Comparison of ENCODE assay signal across 16 mouse cellular contexts in the genomic region with DNA sequence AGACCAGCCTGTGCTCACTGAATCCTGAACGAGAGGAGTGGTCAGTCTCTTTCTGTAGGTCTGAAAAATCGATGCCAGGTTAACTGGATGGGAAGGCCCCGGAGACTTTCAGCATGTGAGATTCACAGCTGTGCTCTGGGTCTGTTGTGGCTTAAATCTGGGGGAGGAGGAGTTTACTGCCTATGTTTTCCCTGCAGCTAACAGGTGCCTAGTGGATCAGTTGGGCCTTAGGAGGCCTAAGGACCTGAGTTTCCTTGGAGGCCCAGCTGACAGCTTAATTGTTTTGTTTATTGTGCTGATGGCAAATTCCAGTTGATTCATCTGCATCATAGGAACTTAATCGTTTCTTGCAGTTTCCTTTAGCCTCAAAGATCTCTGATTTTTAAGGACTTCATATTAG.
"Had no signal": no experiment of that assay in that cellular context is flagged by ENCODE, and none has a peak within 500 bp of the region (broad histone marks: within the 10 kb centered on the region; RNA-seq: fewer than 3 reads in every experiment).

No protein-coding gene starts in this region.

- H3K27ac ChIP-seq: midbrain, embryonic 10.5 days; midbrain, embryonic 12.5 days; midbrain, embryonic 15.5 days; neural tube, embryonic 12.5 days; stomach, embryonic 15.5 days; stomach, postnatal 0 days had no signal

- H3K4me2 ChIP-seq: lung, embryonic 15.5 days; midbrain, embryonic 12.5 days; midbrain, embryonic 15.5 days; neural tube, embryonic 12.5 days; stomach, embryonic 15.5 days had no signal

- H3K4me1 ChIP-seq: midbrain, embryonic 15.5 days; neural tube, embryonic 12.5 days had no signal

- H3K9me3 ChIP-seq: lung, embryonic 15.5 days; midbrain, embryonic 10.5 days; midbrain, embryonic 12.5 days; midbrain, embryonic 15.5 days; neural tube, embryonic 12.5 days; stomach, embryonic 15.5 days had no signal

- H3K4me3 ChIP-seq: lung, embryonic 15.5 days; midbrain, embryonic 10.5 days; midbrain, embryonic 12.5 days; midbrain, embryonic 15.5 days; neural tube, embryonic 12.5 days; stomach, embryonic 15.5 days had no signal

- H3K9ac ChIP-seq: liver, postnatal 0 days; lung, embryonic 15.5 days; midbrain, embryonic 12.5 days; midbrain, embryonic 15.5 days; neural tube, embryonic 12.5 days; stomach, embryonic 15.5 days had no signal

- H3K36me3 ChIP-seq: lung, embryonic 15.5 days; midbrain, embryonic 10.5 days; midbrain, embryonic 12.5 days; midbrain, embryonic 15.5 days; neural tube, embryonic 12.5 days; stomach, embryonic 15.5 days had no signal

- H3K27me3 ChIP-seq: lung, embryonic 15.5 days; midbrain, embryonic 12.5 days; midbrain, embryonic 15.5 days; neural tube, embryonic 12.5 days; stomach, embryonic 15.5 days had no signal

- ATAC-seq: liver, postnatal 0 days; lung, postnatal 0 days; midbrain, embryonic 15.5 days had no signal

- DNase-seq: liver, postnatal 0 days; lung, adult 2 months; lung, postnatal 14 days; lung, postnatal 36 days; right cerebral cortex, postnatal 14 days; thymus, adult 2 months; thymus, postnatal 25 days; thymus, postnatal 4 days had no signal
